Mouse (Mus musculus) lung, embryonic 14.5 days (tissue): ENCODE measurements at regions not wholly inside any gene's neighbourhood (a gene's known extent, or its start where the extent isn't known, plus 50 kb on each side); places are given as distances from the start of the nearest gene placed in this dataset.
A peak's percentile ranks its signal among the peaks of the same experiment; 100 is the strongest.

Source experiments
- ATAC-seq: fragments of 200-750 bp; cut with Nextera tagmentation; 2 replicates; pipeline ENCODE4 v1.8.0; 2017; ENCODE audit warnings: mild to moderate bottlenecking, moderate TSS enrichment, moderate library complexity; ENCODE audit not compliant: insufficient read depth
- DNase-seq: peaks from one replicate; pipeline ENCODE4 v3.0.0-alpha.2; 2015
- H3K27ac ChIP-seq: fragments of 300-500 bp; sonication (generic); 2 replicates; pipeline ENCODE4 v1.5.1; 2014; ENCODE audit warnings: low read depth, mild to moderate bottlenecking, moderate library complexity
- H3K27me3 ChIP-seq: fragments of 300-500 bp; sonication (generic); 2 replicates; pipeline ENCODE4 v1.6.1; 2014; ENCODE audit warnings: low read length, control low read depth; ENCODE audit not compliant: insufficient read depth
- H3K36me3 ChIP-seq: fragments of 300-500 bp; sonication (generic); 2 replicates; pipeline ENCODE4 v1.6.1; 2014; ENCODE audit warnings: control low read depth; ENCODE audit not compliant: insufficient read depth
- H3K4me1 ChIP-seq: fragments of 300-500 bp; sonication (generic); 2 replicates; pipeline ENCODE4 v1.6.1; 2014; ENCODE audit warnings: antibody characterized with exemption, control low read depth; ENCODE audit not compliant: insufficient read depth
- H3K4me2 ChIP-seq: fragments of 300-500 bp; sonication (generic); 2 replicates; pipeline ENCODE4 v1.6.1; 2014; ENCODE audit warnings: mild to moderate bottlenecking
- H3K4me3 ChIP-seq: fragments of 300-500 bp; sonication (generic); 2 replicates; pipeline ENCODE4 v1.5.1; 2014; ENCODE audit warnings: low read depth, low read length
- H3K9ac ChIP-seq: fragments of 300-500 bp; sonication (generic); 2 replicates; pipeline ENCODE4 v1.6.1; 2014
- H3K9me3 ChIP-seq: fragments of 300-500 bp; sonication (generic); 2 replicates; pipeline ENCODE4 v1.6.1; 2016; ENCODE audit warnings: low read depth, low read length, control low read depth
- CTCF ChIP-seq: IDR thresholded peaks from 2 replicates; pipeline ENCODE4 v1.5.1; 2016; ENCODE audit warnings: antibody characterized with exemption, low read depth
- WGBS: fragments of 180-500 bp; shearing (Covaris S2); extraction: QIAGEN DNeasy Blood & Tissue Kit; methylation state at CpG from one replicate; pipeline ENCODE4 v1.1.7; 2014; 5-methylcytosine and 5-hydroxymethylcytosine counted together

GRCm38 (mm10) chr8:26854557-26855238 lies 122.4 kb upstream of the Zfp703 start:
- ATAC-seq (peak; percentile 54), DNase-seq (no peak)
- H3K27me3 ChIP-seq: no peaks in the 10 kb centered on the region
- H3K9me3 ChIP-seq: no peaks in the 10 kb centered on the region
- no peak overlapping the region for H3K4me2 ChIP-seq
- no peaks in the 10 kb centered on the region for H3K36me3 ChIP-seq
- H3K27ac ChIP-seq: no peak overlapping the region; the same call in 1 of the 2 replicates
- TF ChIP-seq CTCF: no peak
- 47% methylated on average over 12 of the region's 12 CpGs for WGBS
- no peak overlapping the region for H3K4me3 ChIP-seq
- H3K4me1 ChIP-seq: peaks cover 1% of the 10 kb centered on the region; the same call in 1 of the 2 replicates
- no peak overlapping the region for H3K9ac ChIP-seq

- ATAC-seq (no peak), DNase-seq (no peak)
- H3K4me2 ChIP-seq: no peak overlapping the region
- H3K9me3 ChIP-seq: no peaks in the 10 kb centered on the region
- TF ChIP-seq CTCF: no peak
- H3K4me1 ChIP-seq: no peaks in the 10 kb centered on the region; the same call in 1 of the 2 replicates
- H3K27me3 ChIP-seq: no peaks in the 10 kb centered on the region
- H3K27ac ChIP-seq: no peak overlapping the region; the same call in 1 of the 2 replicates
- H3K9ac ChIP-seq: no peak overlapping the region
- no peaks in the 10 kb centered on the region for H3K36me3 ChIP-seq
- WGBS: 73% methylated on average over 6 of the region's 6 CpGs
- no peak overlapping the region for H3K4me3 ChIP-seq
Measured at GRCm38 (mm10) chr8:26855256-26855655, 121.9 kb upstream of the Zfp703 start.

- H3K27me3 ChIP-seq: no peaks in the 10 kb centered on the region
- 80% methylated on average over 2 of the region's 2 CpGs for WGBS
- ATAC-seq (no peak), DNase-seq (no peak)
- no peak for TF ChIP-seq CTCF
- no peaks in the 10 kb centered on the region for H3K36me3 ChIP-seq
- no peaks in the 10 kb centered on the region for H3K4me1 ChIP-seq
- H3K4me2 ChIP-seq: no peak overlapping the region
- no peak overlapping the region for H3K4me3 ChIP-seq
- peaks cover under 1% of the 10 kb centered on the region; the same call in 1 of the 2 replicates for H3K9me3 ChIP-seq
- H3K9ac ChIP-seq: no peak overlapping the region
- H3K27ac ChIP-seq: no peak overlapping the region
Measured at GRCm38 (mm10) chr8:26864571-26864970, 112.6 kb upstream of the Zfp703 start.

GRCm38 (mm10) chr8:26864971-26865370 lies 112.2 kb upstream of the Zfp703 start:
- no peaks in the 10 kb centered on the region for H3K4me1 ChIP-seq
- no peaks in the 10 kb centered on the region for H3K27me3 ChIP-seq
- H3K4me2 ChIP-seq: no peak overlapping the region
- no peaks in the 10 kb centered on the region for H3K36me3 ChIP-seq
- no peak for ATAC-seq
- no peak overlapping the region for H3K27ac ChIP-seq
- H3K4me3 ChIP-seq: no peak overlapping the region
- no peak for DNase-seq
- H3K9me3 ChIP-seq: peaks cover 4% of the 10 kb centered on the region; the same call in 1 of the 2 replicates
- no peak overlapping the region for H3K9ac ChIP-seq
- 47% methylated on average over 10 of the region's 10 CpGs for WGBS
- TF ChIP-seq CTCF: no peak

DNA sequence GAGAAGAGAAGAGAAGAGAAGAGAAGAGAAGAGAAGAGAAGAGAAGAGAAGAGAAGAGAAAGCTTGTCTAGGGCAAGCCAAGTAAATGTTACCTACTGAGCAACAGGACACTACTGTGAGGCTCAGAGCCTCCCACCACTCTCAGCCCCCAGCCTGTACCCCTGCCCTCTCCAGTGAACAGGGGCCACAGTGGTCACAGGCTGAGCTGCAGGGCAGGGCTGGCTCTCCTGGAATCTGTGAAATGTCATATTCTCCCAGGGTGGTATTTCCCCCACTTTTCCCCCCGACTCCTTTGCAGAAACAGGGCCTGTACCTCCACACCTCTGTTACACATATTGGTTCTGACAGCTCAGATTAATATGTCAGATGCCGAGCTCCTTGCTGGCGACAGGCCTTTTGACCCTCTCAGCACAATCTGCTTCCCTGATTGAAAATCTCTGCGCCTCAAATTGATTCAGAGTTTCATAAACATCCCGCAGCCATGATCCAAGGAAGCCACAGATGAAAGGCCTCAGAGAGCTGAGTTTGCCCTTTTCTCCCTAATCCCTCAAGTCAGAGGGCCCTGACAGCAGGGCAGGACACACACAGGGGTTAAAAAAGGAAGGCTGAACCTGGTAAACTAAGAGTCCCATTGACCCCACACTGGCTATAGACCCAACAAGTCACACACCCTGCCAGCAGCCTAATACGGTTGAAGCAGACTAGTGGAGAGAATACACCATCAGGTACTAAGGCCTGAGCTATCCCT lies 108.8 kb upstream of the Zfp703 start:
- WGBS: 41% methylated on average over 6 of the region's 6 CpGs
- ATAC-seq: no peak
- Histone ChIP-seq H3K4me3 (no peak overlapping the region), H3K4me1 (no peaks in the 10 kb centered on the region), H3K4me2 (no peak overlapping the region), H3K36me3 (no peaks in the 10 kb centered on the region), H3K9ac (no peak overlapping the region), H3K27me3 (no peaks in the 10 kb centered on the region), H3K9me3 (peaks cover 6% of the 10 kb centered on the region; the same call in 1 of the 2 replicates), H3K27ac (no peak overlapping the region)
- TF ChIP-seq CTCF: no peak
- DNase-seq: no peak

GRCm38 (mm10) chr8:26868849-26869110 lies 108.3 kb upstream of the Zfp703 start:
- Histone ChIP-seq H3K4me2 (no peak overlapping the region), H3K4me1 (no peaks in the 10 kb centered on the region), H3K27me3 (no peaks in the 10 kb centered on the region), H3K9me3 (peaks cover 6% of the 10 kb centered on the region; the same call in 1 of the 2 replicates), H3K9ac (no peak overlapping the region), H3K4me3 (no peak overlapping the region), H3K27ac (no peak overlapping the region), H3K36me3 (no peaks in the 10 kb centered on the region)
- ATAC-seq: no peak
- WGBS: 66% methylated on average over 2 of the region's 2 CpGs
- DNase-seq: no peak
- no peak for TF ChIP-seq CTCF

GRCm38 (mm10) chr8:26871838-26872237 lies 105.3 kb upstream of the Zfp703 start:
- peaks cover 6% of the 10 kb centered on the region; the same call in 1 of the 2 replicates for H3K9me3 ChIP-seq
- 87% methylated on average over 7 of the region's 7 CpGs for WGBS

More at GRCm38 (mm10) chr8:26871838-26872237, 105.3 kb upstream of the Zfp703 start:
- no peak for TF ChIP-seq CTCF
- no peak overlapping the region for H3K4me2 ChIP-seq
- H3K36me3 ChIP-seq: no peaks in the 10 kb centered on the region
- no peak overlapping the region for H3K27ac ChIP-seq
- H3K27me3 ChIP-seq: no peaks in the 10 kb centered on the region
- no peak overlapping the region for H3K4me3 ChIP-seq
- H3K9ac ChIP-seq: no peak overlapping the region
- ATAC-seq (no peak), DNase-seq (no peak)
- no peaks in the 10 kb centered on the region for H3K4me1 ChIP-seq
